Mouse (Mus musculus) kidney, postnatal 25 days (tissue): ENCODE measurements around the gene Ylpm1.

ENCODE experiments used
- DNase-seq, 2 experiments: peaks; one replicate each; pipeline ENCODE4 v3.0.0; 2021; ENCODE audit warnings: mixed read lengths in 2 of 2

The Ylpm1 gene

DNA sequence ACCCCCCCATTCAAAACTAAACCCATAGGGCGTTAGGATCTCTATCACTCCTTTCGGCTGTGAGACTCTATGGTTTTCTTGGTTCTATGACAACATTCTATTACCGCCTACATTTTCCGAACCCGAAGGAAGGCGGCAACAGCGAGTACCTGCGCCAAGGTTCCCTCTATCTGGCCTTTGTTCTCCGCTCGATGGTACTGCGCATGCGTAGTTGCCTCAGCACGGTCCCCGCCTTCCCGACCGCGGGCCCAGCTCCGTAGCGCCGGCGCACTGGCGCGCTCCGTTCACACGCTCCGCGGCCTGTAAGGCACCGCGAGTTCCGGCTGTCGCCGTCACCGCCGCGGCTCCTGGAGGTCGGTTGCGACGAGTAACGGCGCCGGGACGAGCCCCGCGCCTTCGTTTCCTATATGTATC, at the start of gene Ylpm1:
Gene Ylpm1 (plus strand): TSS at position 239 of the 414 bp plus-strand sequence.
- DNase-seq = peak; percentile 98

DNA sequence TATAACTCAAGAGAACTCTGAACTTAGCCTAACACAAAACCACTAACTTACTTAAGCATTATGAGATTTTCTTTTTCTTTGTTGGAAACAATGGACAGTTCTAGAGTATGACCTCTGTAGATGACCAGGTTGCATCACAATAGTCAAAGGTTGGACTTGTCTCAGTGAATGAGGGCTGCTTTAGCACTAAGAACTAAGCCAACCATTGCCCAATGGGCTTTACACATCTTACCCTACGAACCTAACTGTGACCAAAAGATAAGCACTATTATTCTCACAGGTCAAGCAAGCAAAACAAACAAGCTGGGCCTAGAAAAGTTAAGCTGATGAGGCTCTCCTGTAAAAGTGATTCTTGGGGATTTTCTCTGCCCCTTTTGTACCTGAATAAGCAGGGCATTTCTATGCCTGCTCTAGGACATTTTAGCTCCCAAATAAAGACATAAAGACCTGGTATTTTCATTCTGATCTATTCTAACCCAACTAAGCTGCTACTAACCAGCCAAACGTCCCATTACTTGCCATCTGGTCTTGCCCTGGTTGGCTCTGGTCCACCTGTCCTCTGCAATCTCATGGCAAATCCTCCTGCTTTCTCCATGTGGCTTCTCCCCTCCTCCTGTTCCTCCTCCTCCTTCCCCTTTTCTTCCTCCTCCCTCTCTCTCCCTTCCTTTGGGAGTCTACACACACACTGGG, 48.1 kb upstream of the Ylpm1 start:
- no peak for DNase-seq

DNA sequence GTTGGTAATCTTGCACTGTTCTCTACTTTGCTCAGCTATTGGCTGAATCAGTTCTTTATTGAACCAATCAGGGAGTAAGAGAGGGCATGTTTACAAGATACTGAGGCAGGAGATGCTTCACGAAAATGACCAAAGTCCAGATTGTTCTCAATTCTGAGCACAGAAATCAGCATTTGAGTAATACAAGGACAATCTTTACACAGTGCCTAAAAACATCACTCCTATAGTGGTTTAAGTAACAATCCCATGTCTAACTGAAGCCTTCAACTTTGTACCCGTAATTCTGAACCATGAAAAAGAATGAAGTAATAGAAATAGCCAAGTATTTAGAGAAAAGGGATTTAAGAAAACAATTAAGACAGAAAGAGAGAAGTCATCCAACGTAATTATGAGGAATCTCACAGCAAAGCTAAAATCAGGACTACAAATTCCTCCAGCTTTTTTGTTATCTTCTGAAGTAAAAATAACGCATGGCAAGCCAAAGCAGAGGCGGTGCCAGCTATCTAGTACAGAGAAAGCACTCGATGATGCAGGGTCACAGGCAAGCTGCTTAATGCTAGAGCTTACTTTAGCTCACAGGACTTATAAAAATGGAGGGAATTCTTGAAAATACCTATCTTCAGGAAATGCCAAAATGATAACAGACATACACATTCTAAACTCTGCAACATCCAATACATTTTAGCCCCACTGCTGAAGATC, 47.4 kb upstream of the Ylpm1 start:
- no peak for DNase-seq

DNA sequence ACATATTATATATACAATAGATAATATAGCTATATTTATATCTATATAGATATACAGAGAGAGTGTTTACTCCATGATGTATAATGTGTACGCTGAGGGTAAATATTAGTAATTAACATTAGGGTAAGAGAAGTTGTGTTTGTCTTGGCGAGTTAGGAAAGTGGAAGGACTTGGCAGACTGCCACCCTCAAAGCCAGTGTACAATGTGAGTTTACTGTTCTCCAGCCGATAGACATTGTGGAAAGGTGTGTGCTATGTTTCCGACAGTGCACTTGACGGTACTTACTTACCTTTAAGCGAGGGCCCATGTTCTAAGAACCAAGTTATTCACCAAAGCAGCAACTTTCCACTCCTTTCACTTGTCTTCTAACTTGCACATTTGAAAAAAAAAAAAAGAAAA, 45.4 kb upstream of the Ylpm1 start:
- DNase-seq = peak in 1 of 2 experiments; percentile 18

DNA sequence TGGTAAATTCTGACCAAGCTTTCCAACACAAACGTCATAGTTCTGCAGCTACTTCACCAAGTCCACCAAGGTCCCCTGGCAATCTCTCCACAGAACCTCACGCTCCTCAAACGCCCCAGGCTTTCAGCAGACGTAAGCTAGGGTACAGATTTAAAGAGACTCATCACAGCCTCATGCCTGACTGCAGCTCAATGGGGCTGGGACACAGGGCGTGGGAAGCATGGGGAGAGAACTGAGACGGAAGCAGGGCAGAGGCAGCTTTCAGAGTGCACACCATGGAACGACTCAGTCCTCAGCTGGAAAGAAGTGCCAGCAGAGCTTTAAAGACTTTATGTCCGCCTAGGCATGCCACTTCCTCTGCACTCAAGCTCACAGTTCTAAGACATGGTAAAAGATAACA, 44.6 kb upstream of the Ylpm1 start:
- no peak for DNase-seq

DNA sequence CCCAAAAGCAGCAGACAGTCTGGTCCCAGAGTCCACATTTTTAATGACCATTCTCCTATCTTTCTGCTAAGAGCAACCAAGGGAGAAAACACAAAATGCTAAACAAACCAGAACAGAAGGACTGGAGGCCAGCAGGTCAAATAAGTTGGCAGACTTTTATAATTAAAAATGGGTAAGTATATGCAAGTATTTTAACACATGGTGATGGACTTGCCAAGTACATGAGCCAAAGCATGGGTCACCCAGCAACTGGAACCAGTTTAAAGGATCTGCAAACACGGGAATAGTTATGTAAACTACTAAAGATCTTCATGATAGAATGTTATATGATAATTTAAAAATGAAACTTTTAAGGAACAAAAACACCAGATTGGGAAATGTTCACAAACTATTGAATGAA, 43.8 kb upstream of the Ylpm1 start:
- DNase-seq = no peak

DNA sequence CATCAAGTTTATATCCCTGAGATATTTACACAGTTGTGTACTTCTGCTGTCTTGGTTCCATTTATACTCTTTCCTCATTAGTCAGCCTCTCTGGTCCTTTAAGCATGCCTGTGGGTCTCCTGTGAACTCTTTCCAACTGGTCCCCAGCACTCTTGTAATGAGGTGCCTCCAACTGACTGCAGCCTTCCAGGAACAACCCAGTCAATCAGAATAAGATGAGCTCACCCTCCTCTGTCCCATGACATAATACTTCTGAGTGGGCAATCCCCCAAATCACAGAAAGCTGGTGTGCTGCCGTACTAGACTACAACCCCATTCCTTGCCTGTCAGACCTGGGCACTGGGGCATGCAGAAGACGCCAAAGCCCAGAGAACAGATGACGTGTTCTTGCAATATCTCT, 39.8 kb upstream of the Ylpm1 start:
- no peak for DNase-seq

DNA sequence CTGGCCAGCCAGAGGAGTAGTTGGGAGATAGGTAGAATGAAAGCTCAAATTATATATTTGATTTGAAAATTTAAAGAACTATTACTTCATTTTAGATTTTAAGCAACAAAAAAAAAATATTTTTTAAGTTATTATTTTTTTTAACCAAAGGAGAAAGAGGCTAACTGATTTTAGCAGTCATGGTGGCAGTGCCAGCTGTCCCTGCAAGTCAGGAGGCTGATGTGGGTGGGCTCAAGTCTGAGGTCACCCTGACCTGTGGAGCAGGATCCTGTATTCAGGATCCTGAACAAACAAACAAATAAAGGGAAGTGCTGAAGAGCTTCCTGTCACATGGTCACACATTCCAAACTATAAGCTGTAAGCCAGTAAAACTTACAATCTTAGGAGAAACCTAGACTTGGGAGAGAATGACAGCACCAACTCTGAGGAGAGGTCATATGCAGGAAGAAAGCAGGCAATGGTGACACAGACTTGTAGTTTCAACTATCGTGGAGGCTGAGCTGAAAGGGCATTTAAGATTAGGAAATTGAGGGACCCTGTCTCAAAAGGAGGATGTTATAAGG, 37.2 kb upstream of the Ylpm1 start:
- no peak for DNase-seq

DNA sequence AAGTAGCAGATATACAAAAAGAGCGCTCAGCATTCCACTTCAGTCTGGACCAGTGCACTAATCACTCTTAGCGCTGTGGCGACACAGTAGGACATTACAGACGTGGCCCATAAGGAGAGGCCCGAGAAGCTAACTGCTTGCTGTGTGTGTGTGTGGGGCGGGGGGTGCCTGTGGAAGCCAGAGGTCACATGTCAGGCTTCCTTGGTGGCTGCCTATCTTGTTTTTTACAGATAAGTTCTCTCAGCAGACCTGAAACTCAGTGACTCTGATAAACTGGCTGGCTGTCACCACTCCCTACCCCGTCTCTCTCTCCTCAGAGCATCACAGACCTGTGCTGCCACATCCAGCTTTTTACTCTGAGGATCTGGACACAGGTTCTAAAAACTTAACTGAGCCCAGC, 33.5 kb upstream of the Ylpm1 start:
- no peak for DNase-seq

DNA sequence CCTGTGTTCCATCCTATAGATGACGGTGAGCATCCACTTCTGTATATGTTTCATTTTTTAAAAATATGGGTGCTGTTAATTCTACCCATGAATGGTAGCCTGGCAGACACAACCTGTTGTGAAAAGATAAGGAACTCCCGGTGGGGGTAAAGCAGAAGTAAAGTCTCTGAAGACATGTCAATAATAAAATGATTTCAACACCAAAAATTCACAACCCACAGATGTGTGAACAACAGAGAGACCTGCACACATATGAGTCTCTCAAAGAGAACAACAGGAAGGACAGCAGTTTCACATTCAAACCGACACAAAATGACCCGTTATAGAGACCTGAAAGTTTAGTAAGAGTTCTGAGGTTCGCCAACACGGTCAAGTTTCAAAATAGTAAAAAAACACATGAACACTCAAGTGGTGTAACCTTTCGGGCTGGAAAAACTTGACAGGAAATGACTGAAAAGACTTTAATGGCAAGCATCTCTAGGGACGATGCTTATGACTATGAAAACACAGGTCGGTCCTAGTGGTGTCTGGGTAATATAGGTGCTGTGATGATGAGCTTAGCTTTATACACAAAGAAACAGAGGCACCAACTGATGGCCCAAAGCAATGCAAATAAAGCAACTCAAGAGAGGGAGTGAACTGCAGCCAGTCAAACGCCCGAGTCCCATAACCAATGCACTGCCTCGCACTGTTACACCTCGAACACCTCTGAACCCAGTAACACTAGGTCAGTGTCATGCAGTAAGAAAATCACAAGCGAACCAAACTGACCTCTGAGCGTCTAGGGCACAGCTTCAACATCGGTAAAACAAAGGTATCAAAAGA, 27.1 kb upstream of the Ylpm1 start:
- no peak for DNase-seq

DNA sequence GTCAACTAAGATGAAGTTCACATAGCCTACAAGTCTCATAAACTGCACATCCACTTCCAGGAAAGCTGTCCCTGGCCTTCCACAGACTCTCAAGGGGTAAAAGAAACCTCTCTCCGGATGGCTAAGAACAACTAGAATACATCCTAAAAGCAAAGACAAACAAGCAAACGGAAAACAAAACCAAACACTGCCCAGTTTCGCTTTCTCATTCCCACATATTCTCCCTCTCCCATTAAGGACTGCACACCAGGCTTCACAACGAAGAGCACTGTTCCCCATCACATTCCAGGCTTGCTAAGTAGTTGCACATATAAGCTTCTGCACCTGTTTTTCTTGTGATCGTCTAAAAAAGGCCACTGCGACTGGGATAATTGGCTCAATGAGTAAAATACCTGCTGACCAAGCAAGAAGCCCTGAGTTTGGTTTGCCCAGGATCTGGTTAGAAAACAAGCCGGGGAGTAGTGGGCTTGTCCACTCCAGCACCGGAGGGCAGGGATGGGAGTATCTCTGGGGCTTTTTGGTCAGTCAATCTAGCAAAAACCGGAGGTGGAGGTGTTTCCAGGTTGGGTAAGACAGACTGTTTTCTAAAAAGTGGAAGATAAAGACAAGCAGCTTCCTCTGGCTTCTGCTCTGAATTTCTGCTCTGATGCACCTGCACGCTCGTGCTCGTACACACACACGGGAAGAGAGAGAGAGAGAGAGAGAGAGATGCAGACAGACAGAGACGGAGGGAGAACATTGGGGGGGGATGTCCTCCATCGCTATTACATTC, 26.3 kb upstream of the Ylpm1 start:
- DNase-seq = no peak

DNA sequence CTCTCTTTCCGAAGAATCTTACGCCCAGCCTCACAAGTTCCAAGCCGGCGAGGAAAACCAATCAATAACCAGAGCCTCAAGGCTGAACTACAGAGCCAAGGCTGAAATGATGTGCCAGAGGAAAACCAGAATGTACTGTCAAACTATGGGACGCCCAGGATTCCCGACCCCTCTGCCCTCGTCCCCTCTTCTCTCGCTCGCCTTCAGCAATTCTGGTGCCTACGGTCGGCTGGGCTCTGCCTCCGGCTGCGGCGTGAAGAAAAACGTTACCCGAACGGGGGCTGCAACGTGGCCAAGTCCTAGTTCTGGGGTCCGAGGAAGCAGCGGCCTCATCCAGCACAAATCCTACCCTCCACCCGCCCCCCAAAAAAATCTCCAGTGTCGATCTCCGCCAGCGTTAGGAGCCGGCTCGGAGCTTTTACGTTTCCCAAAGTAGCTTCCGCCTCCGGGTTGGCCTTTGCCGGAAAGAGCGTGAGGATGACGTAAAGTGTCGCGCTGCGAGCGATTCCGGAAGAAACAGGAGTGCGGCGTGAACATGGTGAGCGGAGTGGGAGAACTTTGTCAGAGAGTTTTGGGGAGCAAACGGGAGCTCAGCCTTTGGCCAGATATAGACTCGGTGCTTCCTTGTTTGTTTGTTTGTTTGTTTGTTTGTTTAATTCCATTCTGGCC, 25.6 kb upstream of the Ylpm1 start, which contains the start of the genes Fcf1 and Arel1:
Gene Fcf1 (plus strand): TSS at position 470 of the 669 bp plus-strand sequence.
Gene Arel1 (minus strand): TSS at position 473 of the 669 bp plus-strand sequence.
- peak; percentile 92 to 95 for DNase-seq

DNA sequence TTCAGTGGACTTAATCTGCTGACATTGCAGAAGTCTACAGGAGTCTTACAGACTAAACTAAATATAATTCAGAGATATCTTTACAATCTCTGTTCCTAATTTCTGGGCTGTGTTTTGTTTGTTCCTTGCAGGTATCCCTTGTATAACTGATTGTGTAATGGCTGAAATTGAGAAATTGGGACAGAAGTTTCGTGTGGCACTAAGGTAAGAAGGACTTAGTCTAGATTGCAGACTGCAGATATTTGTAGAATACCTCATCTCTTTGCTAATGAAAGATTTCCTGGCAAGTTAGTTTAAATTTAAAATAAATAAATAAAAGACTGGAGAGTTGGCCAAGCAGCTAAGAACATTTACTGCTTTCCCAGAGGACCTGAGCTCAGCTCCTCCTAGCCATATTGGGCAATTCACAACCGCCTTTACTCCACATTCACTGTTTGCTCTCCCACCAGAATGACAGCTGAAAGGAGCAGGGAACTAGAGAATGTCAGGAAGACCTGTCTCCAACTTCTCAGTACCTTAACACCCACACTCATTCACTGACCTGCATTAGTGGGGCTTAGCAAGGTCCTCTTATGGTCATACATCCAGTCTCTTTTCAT, 16.8 kb upstream of the Ylpm1 start:
- DNase-seq = no peak

DNA sequence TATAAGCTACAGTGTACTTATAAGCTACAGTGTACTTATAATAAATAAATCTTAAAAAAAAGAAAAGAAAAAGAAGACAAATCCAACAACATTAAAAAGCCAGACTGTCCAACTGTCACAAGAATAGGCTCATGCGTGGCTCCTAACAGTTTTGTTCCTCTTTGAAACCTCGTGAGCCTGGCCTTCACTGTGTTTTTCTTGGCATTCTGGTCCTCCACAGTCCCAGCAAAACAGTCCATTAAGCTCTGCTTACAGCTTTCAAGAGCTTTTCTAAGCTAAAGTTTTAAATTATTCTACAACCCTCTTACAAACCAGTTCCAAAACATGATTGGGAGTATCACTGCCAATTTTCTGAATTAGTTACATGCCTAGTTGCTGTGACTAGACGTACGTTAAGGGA, 6.7 kb upstream of the Ylpm1 start:
- no peak for DNase-seq

DNA sequence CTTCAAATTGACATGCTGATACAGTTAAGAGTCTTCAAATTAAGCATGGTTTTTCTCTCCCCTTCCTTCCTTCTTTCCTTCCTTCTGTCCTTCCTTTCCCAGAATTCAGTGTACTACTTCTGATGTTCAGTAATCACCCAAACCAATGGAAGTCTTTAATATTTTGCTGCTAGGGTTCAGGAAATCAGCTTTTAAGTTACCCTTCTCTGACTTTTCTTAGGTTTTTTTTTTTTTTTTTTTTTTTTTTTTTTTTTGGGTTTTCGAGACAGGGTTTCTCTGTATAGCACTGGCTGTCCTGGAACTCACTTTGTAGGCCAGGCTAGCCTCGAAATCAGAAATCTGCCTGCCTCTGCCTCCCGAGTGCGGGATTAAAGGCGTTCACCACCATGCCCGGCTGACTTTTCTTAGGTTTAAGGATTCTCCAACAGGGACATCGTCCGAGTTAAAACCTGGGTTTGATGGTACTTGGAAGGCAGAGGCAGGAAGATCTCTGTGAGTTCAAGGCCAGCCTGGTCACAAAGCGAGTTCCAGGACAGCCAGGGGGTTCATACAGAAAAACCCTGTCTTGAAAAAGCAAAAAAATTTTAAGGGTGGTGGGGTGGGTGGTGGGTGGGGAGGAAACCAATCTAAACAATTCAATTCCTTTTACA, 884 bp upstream of the Ylpm1 start:
- no peak for DNase-seq

DNA sequence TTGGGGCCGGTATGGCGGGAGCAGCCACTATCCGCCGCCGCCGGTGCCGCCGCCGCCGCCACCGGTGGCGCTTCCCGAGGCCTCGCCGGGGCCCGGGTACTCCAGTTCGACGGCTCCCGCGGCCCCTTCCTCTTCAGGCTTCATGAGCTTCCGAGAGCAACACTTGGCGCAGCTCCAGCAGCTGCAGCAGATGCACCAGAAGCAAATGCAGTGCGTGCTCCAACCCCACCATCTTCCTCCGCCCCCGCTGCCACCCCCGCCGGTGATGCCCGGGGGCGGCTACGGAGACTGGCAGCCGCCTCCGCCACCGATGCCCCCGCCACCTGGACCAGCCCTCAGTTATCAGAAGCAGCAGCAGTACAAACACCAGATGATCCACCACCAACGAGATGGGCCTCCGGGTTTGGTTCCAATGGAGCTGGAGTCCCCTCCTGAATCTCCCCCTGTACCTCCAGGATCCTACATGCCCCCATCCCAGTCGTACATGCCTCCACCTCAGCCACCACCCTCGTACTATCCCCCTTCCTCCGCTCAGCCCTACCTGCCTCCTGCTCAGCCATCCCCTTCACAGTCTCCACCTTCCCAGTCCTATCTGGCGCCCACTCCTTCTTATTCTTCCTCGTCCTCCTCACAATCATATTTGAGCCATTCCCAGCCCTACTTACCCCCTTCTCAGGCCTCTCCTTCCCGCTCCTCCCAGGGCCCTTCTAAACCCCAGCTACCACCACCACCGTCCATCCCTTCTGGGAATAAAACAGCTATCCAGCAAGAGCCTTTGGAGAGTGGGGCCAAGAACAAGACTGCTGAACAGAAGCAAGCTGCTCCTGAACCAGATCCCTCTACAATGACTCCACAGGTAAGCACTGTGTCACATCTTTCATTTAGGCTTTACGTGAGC, 629 bp downstream of the Ylpm1 start:
- DNase-seq = peak; percentile 55 to 76

DNA sequence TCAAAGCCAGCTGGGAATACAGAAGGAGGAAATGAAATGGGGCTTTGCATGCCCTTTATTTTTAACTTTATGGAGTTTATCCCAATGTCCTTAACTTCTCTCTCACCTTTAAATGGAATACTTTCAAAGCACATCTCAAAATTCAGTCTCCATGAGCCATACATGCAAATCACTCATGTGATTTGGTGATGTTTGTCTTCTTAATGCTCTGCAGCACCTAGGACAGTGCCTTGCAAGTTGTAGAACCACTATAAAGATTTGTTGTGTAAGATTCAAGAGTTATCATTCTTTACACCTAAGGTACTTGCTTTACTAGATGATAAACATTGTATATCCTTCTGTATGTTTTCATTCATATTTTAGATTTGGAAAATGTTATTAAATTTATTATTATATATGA, 2.9 kb downstream of the Ylpm1 start:
- DNase-seq = no peak

DNA sequence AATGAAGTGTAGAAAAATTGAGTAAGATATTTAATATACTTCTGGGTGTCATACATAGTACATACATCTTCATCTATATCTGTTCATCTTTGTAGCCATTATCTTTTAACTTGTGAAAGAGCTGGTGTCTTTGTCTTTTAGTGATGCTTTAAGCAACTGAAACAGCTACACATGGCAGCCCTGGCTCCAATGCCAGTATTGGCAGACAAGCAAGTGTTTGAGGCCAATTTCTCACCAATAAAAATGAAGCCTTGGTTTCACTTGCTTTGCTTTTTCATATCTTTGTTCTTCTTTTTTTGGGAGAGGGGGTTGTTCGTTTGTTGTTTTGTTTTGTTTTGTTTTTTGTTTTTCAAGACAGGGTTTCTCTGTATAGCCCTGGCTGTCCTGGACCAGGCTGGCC, 10.1 kb downstream of the Ylpm1 start:
- no peak for DNase-seq

DNA sequence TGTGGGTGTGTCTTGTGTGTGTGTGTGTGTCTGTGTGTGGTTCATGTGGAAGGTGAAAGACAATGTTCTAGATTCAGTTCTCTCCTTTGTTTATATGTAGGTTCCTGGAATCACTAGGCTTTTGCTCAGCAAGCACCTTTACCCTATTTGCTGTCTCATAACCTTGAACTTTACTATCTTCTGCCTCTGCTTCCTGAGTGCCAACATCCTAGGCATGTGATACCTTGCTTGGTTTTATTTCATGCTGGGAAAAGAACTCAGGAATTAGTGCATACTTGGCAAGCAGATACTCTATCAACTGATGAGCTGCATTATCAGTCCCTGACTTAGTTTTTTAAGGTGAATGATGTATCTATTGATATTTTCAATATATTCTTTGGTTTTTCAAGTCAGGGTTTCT, 10.9 kb downstream of the Ylpm1 start:
- DNase-seq = no peak

DNA sequence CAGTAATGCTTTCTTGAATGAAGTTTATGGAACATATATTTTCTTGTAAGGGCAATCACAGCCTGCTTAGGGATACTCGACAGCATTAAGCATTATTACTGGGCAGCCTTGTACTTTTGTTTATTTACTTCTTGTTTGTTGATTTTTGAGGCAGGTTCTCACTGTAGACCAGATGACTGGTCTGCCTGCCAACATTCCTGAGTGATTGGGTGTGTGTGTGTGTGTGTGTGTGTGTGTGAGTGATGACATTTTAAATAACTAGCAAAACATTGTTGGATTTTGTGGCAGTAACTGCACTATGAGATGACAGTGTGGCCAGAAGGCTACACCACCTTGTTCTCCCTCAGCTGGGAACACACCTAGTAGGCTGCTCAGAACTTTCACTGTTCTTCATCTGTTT, 13.7 kb downstream of the Ylpm1 start:
- peak in 1 of 2 experiments; percentile 9 for DNase-seq
